Mouse (Mus musculus): ENCODE data around the gene Sufu.

Gene Sufu

DNA sequence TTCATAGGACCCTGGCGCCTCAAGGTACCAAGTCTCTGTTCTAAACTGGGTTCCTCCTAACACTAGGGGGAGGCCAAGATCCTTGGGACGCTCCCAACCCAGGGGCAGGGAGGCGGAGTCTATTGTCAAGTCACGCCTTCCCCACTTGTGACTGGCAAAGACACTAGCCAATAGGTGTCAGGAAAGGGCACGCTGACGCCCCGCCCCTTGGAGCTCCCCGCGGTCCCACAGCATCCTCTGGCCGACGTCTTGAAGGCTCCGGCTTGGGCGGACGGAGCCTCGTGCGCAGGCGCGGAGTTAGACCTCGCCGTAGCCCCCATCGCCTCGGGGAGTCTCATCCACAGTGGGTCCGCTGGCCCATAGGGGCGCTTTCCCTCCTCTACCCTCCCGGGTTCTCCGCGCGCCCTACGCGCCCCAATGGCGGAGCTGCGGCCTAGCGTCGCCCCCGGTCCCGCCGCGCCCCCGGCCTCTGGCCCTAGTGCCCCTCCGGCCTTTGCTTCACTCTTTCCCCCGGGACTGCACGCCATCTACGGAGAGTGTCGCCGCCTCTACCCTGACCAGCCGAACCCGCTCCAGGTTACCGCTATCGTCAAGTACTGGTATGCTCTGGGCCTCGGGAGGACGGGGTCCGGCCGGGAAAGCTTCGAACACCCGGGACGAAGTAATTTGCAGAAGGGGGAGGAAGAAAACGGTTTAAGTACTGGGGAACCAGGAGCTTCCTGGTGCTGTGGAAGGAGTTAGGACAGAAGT is at the start of gene Sufu:
TSS of gene Sufu (plus strand) at position 211 of the 750 bp plus-strand sequence.
- peak; percentile 98 to 99 for DNase-seq

DNA sequence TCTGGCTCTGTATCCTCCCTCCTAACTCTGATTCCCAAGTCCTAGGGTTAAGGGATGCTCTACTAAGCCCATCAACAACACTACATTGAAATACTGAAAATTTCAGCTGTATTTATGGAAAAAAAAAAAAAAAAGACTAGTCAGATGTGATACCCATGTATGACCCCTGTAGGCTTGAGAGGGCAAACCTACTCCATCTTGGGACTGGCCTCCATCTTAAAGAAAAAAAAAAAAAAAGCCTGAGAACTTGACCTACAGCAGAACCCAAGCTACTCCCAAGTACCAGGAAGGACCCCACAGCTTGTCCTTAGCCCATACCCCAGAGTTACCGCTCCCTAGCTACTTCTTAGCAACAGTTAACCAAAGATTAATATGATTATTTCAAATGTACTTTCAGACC is 49.5 kb upstream of the Sufu start:
- no peak for DNase-seq

DNA sequence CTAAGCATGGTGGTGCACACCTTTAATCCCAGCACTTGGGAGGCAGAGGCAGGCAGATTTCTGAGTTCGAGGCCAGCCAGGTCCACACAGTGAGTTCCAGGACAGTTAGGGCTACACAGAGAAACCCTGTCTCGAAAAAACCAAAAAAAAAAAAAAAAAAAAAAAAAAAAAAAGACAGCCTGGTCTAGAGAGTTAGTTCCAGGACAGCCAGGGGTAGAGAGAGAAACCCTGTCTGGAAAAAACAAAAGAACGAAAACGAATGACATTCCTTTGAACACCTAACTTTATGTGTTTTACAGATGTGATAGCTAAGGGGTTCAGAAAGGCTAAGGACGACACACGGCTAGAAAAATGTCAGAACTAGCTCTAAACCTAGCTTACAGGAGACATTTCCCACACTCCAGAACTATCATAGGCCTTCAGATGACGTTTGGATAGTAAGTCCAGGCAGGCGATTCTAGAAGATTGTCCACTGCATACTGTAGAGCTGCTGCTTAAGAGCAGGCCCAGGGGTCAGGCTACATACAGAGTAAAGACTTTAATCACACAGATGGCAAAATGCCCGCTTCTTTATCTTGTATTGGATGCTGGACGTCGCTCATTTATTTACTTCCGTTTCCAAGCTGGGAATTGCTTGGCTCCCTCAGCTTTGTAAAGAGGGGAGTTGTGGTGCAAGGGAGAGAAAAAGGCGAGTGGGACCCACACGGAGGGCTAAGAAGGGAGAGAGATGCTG is 48.6 kb upstream of the Sufu start:
- DNase-seq, result no peak

- peak; percentile 83 to 90 for DNase-seq
Measured at GRCm38 (mm10) chr19:46348761-46349458, 47.8 kb upstream of the Sufu start.

DNA sequence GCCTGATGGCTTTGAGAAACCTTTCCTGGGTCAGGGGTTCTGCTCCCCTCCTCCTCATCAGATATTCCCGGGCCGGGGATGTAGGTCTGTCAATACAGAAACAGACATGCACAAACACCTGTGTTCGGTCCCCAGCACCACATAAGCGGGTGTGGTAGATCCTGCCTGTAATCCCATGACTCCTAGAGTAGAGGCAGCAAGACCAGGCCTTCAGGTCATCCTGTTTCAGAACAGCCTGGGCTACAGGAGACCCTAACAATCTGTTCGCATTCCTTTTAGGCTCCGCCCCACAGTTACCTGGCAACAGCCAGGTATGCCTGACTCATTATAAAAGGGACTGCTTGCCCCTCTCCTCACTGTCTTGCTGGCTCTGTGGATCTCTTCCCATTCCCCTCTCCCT is 47.1 kb upstream of the Sufu start:
- peak in 1 of 2 experiments; percentile 18 for DNase-seq

DNA sequence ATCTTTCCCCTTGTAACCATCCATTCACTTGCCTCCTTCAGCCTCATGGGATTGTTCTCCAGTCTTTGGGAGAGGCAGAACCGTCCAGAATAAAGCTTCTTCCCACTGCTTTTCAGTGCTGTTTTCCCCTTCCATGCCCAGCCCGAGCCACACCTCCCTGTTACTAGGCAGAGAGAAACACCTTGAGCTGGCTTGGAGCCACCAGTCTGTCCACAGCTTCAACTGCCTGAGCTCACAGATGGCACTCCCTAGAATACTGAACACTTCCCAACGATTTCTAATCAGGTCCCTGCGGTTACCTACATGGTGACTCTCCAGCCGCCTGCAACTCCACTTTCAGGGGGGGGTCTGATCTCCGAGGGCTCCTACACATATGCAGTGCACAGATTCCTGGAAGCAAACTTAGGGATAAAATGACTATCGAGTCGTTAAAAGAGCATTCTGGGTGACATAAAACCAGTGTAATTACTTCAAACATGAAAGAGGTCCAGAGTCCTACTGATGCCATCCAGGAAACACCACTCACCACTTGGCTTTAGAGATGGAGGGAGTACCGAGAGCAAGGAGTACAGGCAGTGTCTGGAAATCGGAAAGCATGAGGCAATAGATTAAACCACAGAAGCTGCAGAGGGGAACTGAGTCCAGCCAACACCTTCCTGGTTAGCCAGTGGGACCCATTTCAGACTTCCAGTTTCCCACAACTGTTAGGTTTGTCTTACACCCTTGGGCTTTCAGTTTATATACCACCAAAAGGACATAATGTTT is 46.3 kb upstream of the Sufu start, which contains the start of gene 2310034G01Rik:
TSS of gene 2310034G01Rik (minus strand) at position 135 of the 765 bp plus-strand sequence.
- DNase-seq, result no peak

- peak; percentile 86 to 92 for DNase-seq
Measured at GRCm38 (mm10) chr19:46356701-46357138, 40.0 kb upstream of the Sufu start.

- peak; percentile 36 to 67 for DNase-seq
Measured at GRCm38 (mm10) chr19:46357344-46358280, 39.1 kb upstream of the Sufu start.

GRCm38 (mm10) chr19:46358381-46358780 is 38.3 kb upstream of the Sufu start:
- DNase-seq, result no peak

GRCm38 (mm10) chr19:46362104-46362503 is 34.6 kb upstream of the Sufu start:
- no peak for DNase-seq

GRCm38 (mm10) chr19:46363294-46364009 is 33.2 kb upstream of the Sufu start:
- peak in 1 of 2 experiments; percentile 23 for DNase-seq

- no peak for DNase-seq
Measured at GRCm38 (mm10) chr19:46367798-46368590, 28.7 kb upstream of the Sufu start.

- DNase-seq, result peak; percentile 77 to 83
Measured at GRCm38 (mm10) chr19:46369204-46369603, 27.5 kb upstream of the Sufu start.

- DNase-seq, result peak in 1 of 2 experiments; percentile 18
Measured at GRCm38 (mm10) chr19:46374477-46375088, 22.1 kb upstream of the Sufu start.

GRCm38 (mm10) chr19:46375489-46375888 is 21.2 kb upstream of the Sufu start:
- no peak for DNase-seq

- DNase-seq, result no peak
Measured at GRCm38 (mm10) chr19:46375891-46376290, 20.8 kb upstream of the Sufu start.

GRCm38 (mm10) chr19:46382275-46382674 is 14.4 kb upstream of the Sufu start:
- DNase-seq, result peak in 1 of 2 experiments; percentile 35

- DNase-seq, result peak in 1 of 2 experiments; percentile 42
Measured at GRCm38 (mm10) chr19:46389872-46390271, 6.8 kb upstream of the Sufu start.

DNA sequence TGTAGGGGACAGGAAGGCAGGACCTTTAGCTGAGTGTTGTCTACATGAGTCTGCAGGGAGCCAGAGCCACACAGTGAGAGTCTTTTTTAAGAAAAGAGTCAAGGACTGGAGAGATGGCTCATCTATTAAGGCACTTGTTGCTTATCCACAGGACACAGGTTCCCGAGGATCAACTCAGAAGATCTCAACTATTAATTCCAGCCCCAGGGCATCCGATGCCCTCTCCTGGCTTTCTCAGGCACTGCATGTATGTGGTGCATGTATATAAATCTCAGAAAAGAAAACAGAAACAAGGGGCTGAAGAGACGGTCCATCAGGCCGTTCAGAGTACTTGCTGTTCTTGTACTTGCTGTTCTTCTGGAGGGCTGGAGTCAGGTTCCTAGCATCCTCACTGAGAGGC is 4.7 kb upstream of the Sufu start:
- DNase-seq, result peak; percentile 71 to 74
